Mouse (Mus musculus): Measurements from ENCODE around the gene Lexm. TPM values are rescaled to one million over a fixed set of nuclear protein-coding genes. Genes with fewer than 3 reads are reported as not detected.

Gene Lexm
- total and polyA plus RNA-seq, 3 experiments: 0.19 to 0.21 TPM; not detected in 1

DNA sequence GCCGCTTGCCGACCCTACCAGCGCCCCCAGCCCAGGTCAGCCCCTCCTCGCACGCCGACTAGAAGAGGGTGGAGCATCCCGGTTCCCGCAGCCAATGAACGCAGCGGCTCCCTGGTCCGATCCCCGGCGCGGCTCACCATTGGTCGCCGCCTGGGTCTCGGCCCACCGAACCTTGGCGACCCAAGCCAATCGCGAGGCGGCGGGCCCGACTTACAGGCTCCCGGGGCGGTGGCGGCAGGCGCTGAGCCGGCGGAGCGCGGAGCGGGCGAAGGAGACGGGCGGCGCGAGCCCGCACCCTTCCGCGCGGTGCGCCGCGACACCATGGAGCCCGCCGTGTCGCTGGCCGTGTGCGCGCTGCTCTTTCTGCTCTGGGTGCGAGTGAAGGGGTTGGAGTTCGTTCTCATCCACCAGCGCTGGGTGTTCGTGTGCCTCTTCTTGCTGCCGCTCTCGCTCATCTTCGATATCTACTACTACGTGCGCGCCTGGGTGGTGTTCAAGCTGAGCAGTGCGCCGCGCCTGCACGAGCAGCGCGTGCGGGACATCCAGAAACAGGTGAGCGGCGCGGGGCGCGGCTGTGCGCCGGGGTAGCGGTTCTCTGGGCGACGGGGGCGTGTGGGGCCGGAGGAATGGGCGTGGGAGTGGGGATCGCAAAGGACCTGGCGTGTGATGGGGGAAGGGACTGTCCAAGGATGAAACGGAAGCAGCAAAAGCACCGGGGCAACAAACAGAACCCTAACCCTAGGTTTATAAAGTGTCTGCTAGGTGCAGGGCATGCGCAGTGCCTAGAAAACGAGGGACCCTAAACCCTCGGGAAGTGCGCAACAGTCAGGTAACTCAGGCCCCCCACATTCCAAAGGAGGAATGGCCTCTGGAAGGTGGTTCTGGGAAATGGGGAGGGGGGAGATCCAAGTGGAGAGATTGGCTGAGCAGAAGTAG lies 55.9 kb downstream of the Lexm start, which contains the start of gene Dhcr24:
TSS of gene Dhcr24 (plus strand) at position 193 of the 936 bp plus-strand sequence.
- Histone ChIP-seq H3K36me3 (replicated peaks in 1 of 2; ENCODE audit: control insufficient read depth in 1 of 2, insufficient read depth in 1 of 2, low read length in 1 of 2) (peaks cover 4 to 38% of the 10 kb centered on the region in 2 experiments), H3K9ac (ENCODE audit: insufficient read depth, low read depth) (peak within 1 kb of the TSS; percentile 59), H3K27me3 (replicated peaks) (no peaks in the 10 kb centered on the region), H3K4me1 (ENCODE audit: control insufficient read depth in 1 of 2, insufficient read depth in 2 of 2) (peaks cover 11 to 28% of the 10 kb centered on the region in 2 experiments; a peak in 3 of 4 replicates), H3K4me2 (ENCODE audit: insufficient read depth, low read depth, poor library complexity, severe bottlenecking) (peak within 1 kb of the TSS; percentile 79), H3K9me3 (replicated peaks; ENCODE audit: low read length) (no peaks in the 10 kb centered on the region), H3K79me2 (replicated peaks; ENCODE audit: control insufficient read depth, extremely low read depth, insufficient read depth, poor library complexity, severe bottlenecking) (peaks cover 15% of the 10 kb centered on the region), H3K4me3 (replicated peaks in 1 of 3; ENCODE audit: low read depth in 2 of 3, low read length in 2 of 3, poor library complexity in 1 of 3) (peak within 1 kb of the TSS; percentile 67 to 87 (median 83)), H3K27ac (ENCODE audit: insufficient read depth, low read depth) (no peak within 1 kb of the TSS)
- dilution Hi-C loops (cut with MboI; ENCODE audit: extremely low pct_ligation_motif_present, extremely low pct_unique_long_range_greater_than_20kb, low sequenced_read_pairs): no loop called here
- DNase-seq (ENCODE audit: extremely low read depth): peak; percentile 85
- in situ Hi-C loops (cut with MboI; ENCODE audit: low pct_ligation_motif_present, low pct_unique_long_range_greater_than_20kb, low sequenced_read_pairs): no loop called here
- TF ChIP-seq ZC3H11A (IDR thresholded peaks at IDR 0.05; ENCODE audit: low read depth, low read length) (no peak), UBTF (IDR thresholded peaks at IDR 0.05; ENCODE audit: low read depth, low read length) (peak; percentile 51; the same call in 1 of the 2 replicates), MAFK (IDR thresholded peaks at IDR 0.05; ENCODE audit: insufficient replicate concordance, low read length) (no peak), ETS1 (conservative IDR thresholded peaks at IDR 0.05; ENCODE audit: low read depth, low read length) (no peak), JUN (IDR thresholded peaks at IDR 0.05; ENCODE audit: insufficient read depth, low read depth, low read length) (no peak), ZMIZ1 (IDR thresholded peaks at IDR 0.05; ENCODE audit: low read depth, low read length) (peak; percentile 88), RCOR1 (conservative IDR thresholded peaks at IDR 0.05; ENCODE audit: low read depth, low read length) (no peak), SIN3A (IDR thresholded peaks at IDR 0.05; ENCODE audit: low read length) (peak; percentile 65), ZNF384 (IDR thresholded peaks at IDR 0.05; ENCODE audit: low read depth, low read length) (no peak), GABPA (IDR thresholded peaks at IDR 0.05; ENCODE audit: insufficient replicate concordance, low read depth, low read length) (no peak), JUND (conservative IDR thresholded peaks at IDR 0.05; ENCODE audit: low read depth, low read length) (no peak), KAT2A (IDR thresholded peaks at IDR 0.05; ENCODE audit: insufficient replicate concordance, low read length) (0 out of 2 replicates have a peak, but pooled peaks have one; percentile 11), PAX5 (IDR thresholded peaks at IDR 0.05; ENCODE audit: low read length) (no peak), MXI1 (IDR thresholded peaks at IDR 0.05; ENCODE audit: low read depth, low read length) (peak; percentile 57), NRF1 (IDR thresholded peaks at IDR 0.05; ENCODE audit: low read depth, low read length) (peak; percentile 78), USF2 (conservative IDR thresholded peaks at IDR 0.05; ENCODE audit: low read depth, low read length) (no peak), MAX (IDR thresholded peaks at IDR 0.05; ENCODE audit: low read length) (0 out of 2 replicates have a peak, but pooled peaks have one; percentile 46), CHD1 (IDR thresholded peaks at IDR 0.05; ENCODE audit: low read depth, low read length) (no peak; the same call in 1 of the 2 replicates), TBP (conservative IDR thresholded peaks at IDR 0.05; ENCODE audit: low read depth, low read length) (no peak), MEF2A (IDR thresholded peaks at IDR 0.05; ENCODE audit: borderline replicate concordance, low read depth, low read length) (no peak), ZKSCAN1 (IDR thresholded peaks at IDR 0.05; ENCODE audit: borderline replicate concordance, low read depth, low read length) (no peak), EP300 (IDR thresholded peaks at IDR 0.05; ENCODE audit: low read length) (no peak), CHD2 (IDR thresholded peaks at IDR 0.05; ENCODE audit: low read length) (no peak; the same call in 1 of the 2 replicates), E2F4 (IDR thresholded peaks at IDR 0.05; ENCODE audit: insufficient replicate concordance, low read depth, low read length) (no peak), TCF12 (IDR thresholded peaks at IDR 0.05; ENCODE audit: low read depth, low read length) (peak; percentile 44; the same call in 1 of the 2 replicates), POLR2AphosphoS2 (IDR thresholded peaks at IDR 0.05; ENCODE audit: low read depth, low read length) (no peak), MYC (IDR thresholded peaks at IDR 0.05; ENCODE audit: low read depth, low read length) (no peak), CTCF (conservative IDR thresholded peaks at IDR 0.05 in 1 of 2, IDR thresholded peaks at IDR 0.05 in 1 of 2; ENCODE audit: low read depth in 2 of 2, low read length in 2 of 2) (no peak), IRF4 (IDR thresholded peaks at IDR 0.05; ENCODE audit: low read depth, low read length) (no peak), ELF1 (IDR thresholded peaks at IDR 0.05; ENCODE audit: low read depth, low read length) (no peak; the same call in 1 of the 2 replicates), RAD21 (IDR thresholded peaks at IDR 0.05; ENCODE audit: low read depth, low read length) (no peak), MAZ (IDR thresholded peaks at IDR 0.05; ENCODE audit: low read depth, low read length) (no peak), POLR2A (IDR thresholded peaks at IDR 0.05; ENCODE audit: low read depth, low read length) (peak; percentile 87), SMC3 (IDR thresholded peaks at IDR 0.05; ENCODE audit: low read depth, low read length) (no peak), BHLHE40 (IDR thresholded peaks at IDR 0.05; ENCODE audit: low read depth, low read length) (peak; percentile 79), HCFC1 (IDR thresholded peaks at IDR 0.05; ENCODE audit: low read depth, low read length) (no peak), USF1 (IDR thresholded peaks at IDR 0.05; ENCODE audit: low read depth, low read length) (no peak), NELFE (IDR thresholded peaks at IDR 0.05; ENCODE audit: low read depth, low read length) (peak; percentile 76)
